9 mouse cellular contexts compared by ENCODE assay signal in the genomic region with DNA sequence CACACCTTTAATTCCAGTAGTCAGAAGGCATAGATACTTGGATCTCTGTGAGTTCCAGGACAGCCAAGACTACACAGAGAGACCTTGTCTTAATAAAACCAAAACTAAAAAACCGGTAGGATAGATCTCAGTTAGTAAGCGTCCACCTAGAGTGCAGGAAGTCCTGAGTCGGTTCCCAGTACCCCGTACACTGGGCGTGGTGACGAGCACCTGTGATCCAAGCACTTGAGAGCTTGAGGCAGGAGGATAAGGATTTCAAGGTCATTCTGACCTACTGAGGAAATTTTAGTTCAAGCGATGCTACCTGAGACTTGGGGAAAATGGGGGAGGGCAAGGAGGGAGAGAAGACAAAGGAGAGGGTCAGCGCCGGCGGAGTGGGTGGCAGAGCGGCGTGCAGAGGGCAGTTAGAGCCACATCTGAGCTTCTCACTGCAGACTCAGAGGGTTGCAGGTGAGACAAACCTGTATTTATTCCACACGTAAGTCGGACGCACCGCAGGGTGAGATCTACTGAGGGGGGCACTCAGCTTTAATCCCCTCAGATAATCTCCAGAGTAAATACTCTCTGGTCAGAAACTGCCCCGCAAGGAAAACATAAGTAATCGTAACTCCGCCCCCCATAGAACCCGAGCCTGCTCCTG. TPM values are rescaled to one million over a fixed set of nuclear protein-coding genes. Genes with fewer than 3 reads are reported as not detected.
DNase-seq lines count a peak whose midpoint lies in the region; ATAC-seq lines count a peak whose summit lies in the region.
"Had no signal": no experiment of that assay in that cellular context is flagged by ENCODE, and none has a peak within 500 bp of the region (broad histone marks: within the 10 kb centered on the region; RNA-seq: fewer than 3 reads in every experiment).

No protein-coding gene starts in this region.

- H3K4me2 ChIP-seq in limb, embryonic 15.5 days = peak overlapping the region; percentile 46
- peak overlapping the region; percentile 68 for H3K4me2 ChIP-seq in stomach, embryonic 15.5 days

- H3K9ac ChIP-seq in limb, embryonic 15.5 days = no peak overlapping the region
- H3K9ac ChIP-seq in stomach, embryonic 15.5 days = peak overlapping the region; percentile 29; the same call in 1 of the 2 replicates

- no peak for ATAC-seq in erythroblast, adult 5-6 weeks (replicated peaks; ENCODE audit: low FRiP score, poor library complexity, severe bottlenecking)
- ATAC-seq in limb, embryonic 15.5 days (ENCODE audit: insufficient number of reproducible peaks, low FRiP score, low TSS enrichment, low read depth) = no peak
- no peak for ATAC-seq in stomach, embryonic 15.5 days (ENCODE audit: insufficient read depth, low FRiP score, low read depth)

- peak overlapping the region; percentile 18 for H3K4me3 ChIP-seq in erythroblast, embryonic 14.5 days (replicated peaks)
- H3K4me3 ChIP-seq in limb, embryonic 15.5 days = peak overlapping the region; percentile 24
- peak overlapping the region; percentile 38 for H3K4me3 ChIP-seq in stomach, embryonic 15.5 days (replicated peaks)

- DNase-seq in retina, adult 2 months (ENCODE audit: low read depth, low spot score) = peak; percentile 81
- no peak for DNase-seq in retina, embryonic 14.5 days (ENCODE audit: low spot score)
- DNase-seq in left cerebral cortex, postnatal 10 days (ENCODE audit: extremely low spot score in 1 of 2, low spot score in 2 of 2) = no peak
- no peak for DNase-seq in left cerebral cortex, adult 11 months (ENCODE audit: low spot score)
- DNase-seq: kidney, adult 11 months had no signal

- H3K4me1 ChIP-seq in erythroblast, embryonic 14.5 days (ENCODE audit: control insufficient read depth) = no peaks in the 10 kb centered on the region
- peaks cover 9% of the 10 kb centered on the region; the same call in 1 of the 2 replicates for H3K4me1 ChIP-seq in limb, embryonic 15.5 days
- H3K4me1 ChIP-seq in stomach, embryonic 15.5 days = 0 out of 2 replicates have a peak, but pooled peaks cover 4% of the 10 kb centered on the region

- H3K36me3 ChIP-seq in erythroblast, embryonic 14.5 days (ENCODE audit: control insufficient read depth) = no peaks in the 10 kb centered on the region
- H3K36me3 ChIP-seq in limb, embryonic 15.5 days = no peaks in the 10 kb centered on the region
- H3K36me3 ChIP-seq in stomach, embryonic 15.5 days = no peaks in the 10 kb centered on the region

- WGBS in limb, embryonic 15.5 days = 3% methylated on average over 20 of the region's 20 CpGs
- WGBS in stomach, embryonic 15.5 days = 5% methylated on average over 20 of the region's 20 CpGs

- intact Hi-C loops in left cerebral cortex, postnatal 10 days (cut with DNase I) = no loop called here

- peaks cover 50% of the 10 kb centered on the region for H3K27me3 ChIP-seq in erythroblast, embryonic 14.5 days (ENCODE audit: control insufficient read depth)
- H3K27me3 ChIP-seq in limb, embryonic 15.5 days = peaks cover 19% of the 10 kb centered on the region
- peaks cover 4% of the 10 kb centered on the region for H3K27me3 ChIP-seq in stomach, embryonic 15.5 days (replicated peaks)

- H3K27ac ChIP-seq in limb, embryonic 15.5 days = no peak overlapping the region
- H3K27ac ChIP-seq in stomach, embryonic 15.5 days = no peak overlapping the region

- H3K9me3 ChIP-seq in erythroblast, embryonic 14.5 days (ENCODE audit: control insufficient read depth, low read length) = no peaks in the 10 kb centered on the region
- no peaks in the 10 kb centered on the region for H3K9me3 ChIP-seq in limb, embryonic 15.5 days
- no peaks in the 10 kb centered on the region for H3K9me3 ChIP-seq in stomach, embryonic 15.5 days

RNA-seq across cellular contexts. Expression of gene Akap1, which starts 8.8 kb away (rescaled TPM):
- 0.13 and 0.15 TPM in 2 replicates for polyA plus RNA-seq in erythroblast, embryonic 14.5 days (2012)
- total RNA-seq in erythroblast, adult 5-6 weeks (2015; ENCODE audit: low replicate concordance) = 1.0 and 3.7 TPM in 2 replicates
- total RNA-seq in erythroblast, adult 5-6 weeks (2017; ENCODE audit: low replicate concordance) = 0.98 and 3.7 TPM in 2 replicates
- 17.9 and 24.4 TPM in 2 replicates for polyA plus RNA-seq in limb, embryonic 15.5 days (2015; fragmentation: Nextera tagmentation; extraction: Ambion mirVana)
- 23.5 and 24.6 TPM in 2 replicates for polyA plus RNA-seq in stomach, embryonic 15.5 days (2015; fragmentation: Nextera tagmentation; extraction: Ambion mirVana)
- 10 to 100 TPM; 43.6 to 47.6 TPM for total RNA-seq in left cerebral cortex, postnatal 10 days (2021)

Comparison
In these comparisons a context has a peak if more than half of its experiments do, and no peak if none do; other contexts are left out.
1. RNA of gene Akap1, which starts 8.8 kb away (polyA plus RNA-seq): 23.5 to 24.6 TPM in stomach, embryonic 15.5 days and 17.9 to 24.4 TPM in limb, embryonic 15.5 days; 0.13 to 0.15 TPM in erythroblast, embryonic 14.5 days; every median in the first group is over 10 times any median in the second.
2. Peak in every context shown above with its lines, with median percentiles within 50 percentile points of each other: H3K4me3 ChIP-seq.